Mouse (Mus musculus) cerebellum, adult 11 months (tissue): ENCODE measurements around the gene Kctd19.
A peak's percentile ranks its signal among the peaks of the same experiment; 100 is the strongest.

Experiments
- DNase-seq: peaks from one replicate; pipeline ENCODE4 v3.0.0; 2022

The Kctd19 gene

GRCm38 (mm10) chr8:105413391-105413790 is at the start of gene Kctd19, which contains the start of gene Lrrc36:
TSS of gene Kctd19 (minus strand) at chr8:105413502.
TSS of gene Lrrc36 (plus strand) at chr8:105413571.
- peak; percentile 58 for DNase-seq

- DNase-seq = no peak
These were observed 47.9 kb upstream of the Kctd19 start for GRCm38 (mm10) chr8:105461085-105461803.

GRCm38 (mm10) chr8:105455218-105455617 is 41.9 kb upstream of the Kctd19 start:
- DNase-seq = no peak

GRCm38 (mm10) chr8:105454088-105454487 is 40.8 kb upstream of the Kctd19 start:
- no peak for DNase-seq

- DNase-seq = no peak
These were observed 40.0 kb upstream of the Kctd19 start for GRCm38 (mm10) chr8:105453296-105453695.

GRCm38 (mm10) chr8:105451903-105452603 is 38.8 kb upstream of the Kctd19 start:
- DNase-seq = no peak

GRCm38 (mm10) chr8:105450977-105451376 is 37.7 kb upstream of the Kctd19 start:
- DNase-seq = no peak

- DNase-seq = no peak
These were observed 35.3 kb upstream of the Kctd19 start for GRCm38 (mm10) chr8:105448596-105448995.

GRCm38 (mm10) chr8:105448188-105448587 is 34.9 kb upstream of the Kctd19 start:
- no peak for DNase-seq

DNA sequence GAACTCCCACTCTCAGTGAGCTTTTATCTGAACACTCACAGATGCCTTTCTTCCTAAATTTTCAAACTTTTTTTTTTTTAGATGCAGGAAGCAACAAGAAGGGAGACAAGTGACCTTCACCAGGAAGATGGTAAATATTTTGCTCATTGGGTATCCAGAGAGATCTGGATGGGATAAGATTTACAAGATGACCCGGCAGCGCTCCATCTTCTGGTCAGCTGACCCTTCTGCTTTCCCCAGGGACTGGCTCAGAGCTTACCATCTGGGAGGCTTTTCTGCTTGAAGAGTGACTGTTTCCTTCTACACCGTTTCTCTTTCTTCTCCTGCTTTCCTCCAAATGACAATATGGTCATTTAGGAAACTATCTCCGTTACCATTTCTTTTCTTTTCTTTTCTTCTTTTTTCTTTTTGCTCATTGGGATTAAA is 32.8 kb upstream of the Kctd19 start:
- no peak for DNase-seq

GRCm38 (mm10) chr8:105445296-105446126 is 32.2 kb upstream of the Kctd19 start:
- DNase-seq = no peak

DNA sequence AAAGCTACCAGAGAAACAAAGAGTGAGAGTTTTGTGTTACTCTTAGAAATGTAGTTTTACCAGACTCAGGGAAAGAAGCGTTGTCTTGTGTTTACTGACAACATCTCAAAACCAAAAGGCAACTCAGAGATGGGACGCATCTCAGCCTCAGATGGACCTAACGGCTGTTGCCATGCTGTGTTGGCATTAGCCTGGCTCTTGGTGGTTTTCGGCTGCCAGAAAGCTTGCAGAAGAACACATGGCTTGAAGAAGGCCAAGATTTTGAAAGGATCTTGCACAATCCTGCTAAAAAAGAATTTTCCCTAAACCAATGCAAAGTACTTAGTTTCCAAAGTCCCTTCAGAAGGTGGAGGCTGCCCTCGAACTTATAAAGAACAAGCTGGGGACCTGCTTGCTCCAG is 29.4 kb upstream of the Kctd19 start:
- no peak for DNase-seq

GRCm38 (mm10) chr8:105441433-105441832 is 28.1 kb upstream of the Kctd19 start:
- DNase-seq = no peak

DNA sequence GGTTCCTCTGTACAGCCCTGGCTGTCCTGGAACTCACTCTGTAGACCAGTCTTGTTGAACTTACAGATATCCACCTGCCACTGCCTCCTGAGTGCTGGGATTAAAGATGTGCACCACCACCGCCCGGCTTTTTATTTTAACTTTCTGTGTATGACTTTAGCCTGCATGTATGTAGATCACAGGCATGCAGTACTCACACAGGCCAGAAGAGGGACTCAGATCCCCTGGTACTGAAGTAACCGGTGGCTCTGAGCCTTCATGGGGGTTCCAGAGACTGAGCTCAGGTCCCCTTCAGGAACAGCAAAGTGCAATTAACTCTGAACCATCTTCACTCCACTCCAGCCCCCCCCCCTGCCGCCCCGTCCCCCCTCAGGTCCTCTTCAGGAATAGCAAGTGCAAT is 25.6 kb upstream of the Kctd19 start:
- no peak for DNase-seq

DNA sequence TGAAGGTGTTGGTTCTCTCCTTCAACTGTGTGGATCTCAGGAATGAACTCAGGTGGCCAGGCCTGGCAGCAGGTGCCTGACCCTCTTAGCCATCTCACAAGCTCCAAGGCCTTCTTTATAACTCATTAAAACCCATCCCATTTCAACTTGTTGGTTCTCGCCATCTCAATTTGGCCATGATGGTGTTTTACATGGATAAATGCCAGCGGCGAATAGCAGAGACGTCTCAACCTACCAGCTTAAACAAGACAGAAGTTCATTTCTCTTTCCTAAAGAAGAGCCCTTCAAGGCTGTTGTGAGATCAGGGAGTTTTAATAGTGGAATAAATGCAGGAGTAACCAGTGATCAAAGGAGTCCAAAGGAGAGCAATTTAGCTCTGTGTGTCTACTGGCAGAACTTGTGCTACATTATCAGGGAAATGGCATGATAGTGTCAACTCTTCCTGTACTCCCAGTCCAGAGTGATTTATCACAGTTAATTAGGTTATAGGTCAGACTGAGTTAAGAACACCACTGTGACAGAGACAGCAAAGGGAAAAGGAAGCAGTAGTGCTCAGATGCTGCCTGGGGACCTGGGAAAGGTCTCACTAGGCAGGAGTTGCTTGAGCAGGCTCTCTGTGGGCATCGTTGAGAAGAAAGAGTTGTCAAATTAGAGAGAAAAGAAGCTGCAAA is 23.9 kb upstream of the Kctd19 start:
- no peak for DNase-seq

DNA sequence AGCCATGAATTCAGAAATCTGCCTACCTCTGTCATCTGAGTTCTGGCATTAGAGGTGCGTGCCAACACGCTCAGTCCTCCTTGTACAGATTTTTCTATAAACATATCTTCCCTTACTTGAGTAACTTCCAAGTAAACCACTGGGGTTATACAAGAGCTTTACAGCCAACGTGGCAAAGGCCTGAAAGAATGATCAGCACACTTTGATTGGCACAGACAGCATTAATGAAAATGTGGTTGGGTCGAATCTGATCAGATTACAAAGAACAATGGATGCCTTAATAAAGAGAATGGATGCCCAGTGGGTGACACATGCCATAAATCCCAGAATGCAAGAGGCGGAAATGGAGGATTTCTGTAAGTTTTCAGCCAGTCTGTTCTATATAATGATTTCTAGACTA is 22.9 kb upstream of the Kctd19 start:
- no peak for DNase-seq

DNA sequence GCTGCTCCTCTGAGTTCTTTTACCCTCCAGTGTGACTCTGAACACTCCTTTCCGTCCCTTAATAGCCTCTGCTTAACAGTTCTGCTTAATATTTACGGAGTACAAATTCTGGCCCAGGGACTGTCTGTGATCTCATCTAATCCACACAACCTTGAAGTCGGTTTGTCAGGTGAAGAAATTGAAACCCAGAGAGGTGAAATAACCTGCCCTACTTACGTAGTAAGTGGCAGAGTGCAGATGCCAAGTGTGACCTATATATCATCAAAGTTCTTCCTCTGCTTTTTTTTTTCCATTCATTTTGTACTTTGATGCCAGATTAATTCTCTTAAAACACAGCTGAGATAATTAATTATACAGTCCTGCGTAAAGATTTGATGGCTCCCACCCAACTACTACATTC is 20.8 kb upstream of the Kctd19 start:
- DNase-seq = no peak

GRCm38 (mm10) chr8:105433511-105433910 is 20.2 kb upstream of the Kctd19 start:
- DNase-seq = no peak

GRCm38 (mm10) chr8:105433021-105433420 is 19.7 kb upstream of the Kctd19 start:
- no peak for DNase-seq

GRCm38 (mm10) chr8:105431743-105432515 is 18.6 kb upstream of the Kctd19 start:
- no peak for DNase-seq

DNA sequence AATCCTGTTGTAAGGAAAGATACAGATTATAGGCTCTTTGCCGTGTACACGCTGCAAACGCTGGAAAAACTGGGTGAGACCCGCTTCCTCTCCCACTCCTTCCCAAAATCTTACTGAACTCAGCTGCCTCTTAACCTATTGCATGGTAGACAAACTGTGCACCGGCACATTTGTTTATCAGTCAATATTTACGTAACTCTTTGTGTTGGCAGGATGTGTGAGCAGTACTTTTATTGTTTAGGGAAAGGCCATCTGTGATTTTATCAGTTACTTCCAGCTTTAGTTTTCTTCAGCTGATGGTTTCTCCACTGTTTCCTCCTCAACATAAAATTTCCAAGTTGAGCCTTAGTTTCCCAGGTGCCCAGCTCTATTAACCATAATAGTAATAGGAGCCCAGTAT is 13.6 kb upstream of the Kctd19 start:
- no peak for DNase-seq

DNA sequence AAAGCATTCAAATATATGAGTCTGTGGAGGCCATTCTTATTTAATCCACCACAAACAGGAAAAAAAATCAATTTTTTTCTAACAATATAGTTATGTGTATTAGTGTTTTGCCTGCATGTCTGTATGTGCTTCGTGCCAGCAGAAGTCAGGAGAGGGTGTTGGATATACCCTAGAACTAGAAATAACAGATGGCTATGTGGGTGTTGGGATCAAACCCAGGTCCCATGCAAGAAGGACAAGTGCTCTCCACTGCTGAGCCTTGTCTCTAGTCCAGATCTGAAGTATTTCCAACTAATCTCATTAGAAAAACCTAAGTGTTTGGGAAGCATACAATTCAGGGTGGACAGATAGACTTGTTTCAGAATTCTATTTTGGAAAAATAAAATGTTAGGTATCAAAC is 8.7 kb upstream of the Kctd19 start:
- DNase-seq = peak; percentile 30
